Mouse (Mus musculus) heart, postnatal 4 days (tissue): ENCODE measurements around the gene Amh. TPM values are rescaled to one million over a fixed set of nuclear protein-coding genes. Genes with fewer than 3 reads are reported as not detected.
"Not testable (repeated sequence)": the region's sequence is repeated elsewhere in the genome, so short reads cannot be mapped to it uniquely, and the experiment has no call there.

Experiments used
- DNase-seq: peaks from one replicate; pipeline ENCODE4 v3.0.0; 2021
- total RNA-seq, 2 experiments: library from RNA; stranded (reverse); gene quantifications; 2 replicates each; pipeline ENCODE4 v1.2.3; 2021

Amh gene
- total RNA-seq, 2 experiments from 2014 or later = 0.61 to 1.0 TPM

GRCm38 (mm10) chr10:80808099-80808984 lies 3.3 kb downstream of the Amh start:
- DNase-seq = no peak

DNA sequence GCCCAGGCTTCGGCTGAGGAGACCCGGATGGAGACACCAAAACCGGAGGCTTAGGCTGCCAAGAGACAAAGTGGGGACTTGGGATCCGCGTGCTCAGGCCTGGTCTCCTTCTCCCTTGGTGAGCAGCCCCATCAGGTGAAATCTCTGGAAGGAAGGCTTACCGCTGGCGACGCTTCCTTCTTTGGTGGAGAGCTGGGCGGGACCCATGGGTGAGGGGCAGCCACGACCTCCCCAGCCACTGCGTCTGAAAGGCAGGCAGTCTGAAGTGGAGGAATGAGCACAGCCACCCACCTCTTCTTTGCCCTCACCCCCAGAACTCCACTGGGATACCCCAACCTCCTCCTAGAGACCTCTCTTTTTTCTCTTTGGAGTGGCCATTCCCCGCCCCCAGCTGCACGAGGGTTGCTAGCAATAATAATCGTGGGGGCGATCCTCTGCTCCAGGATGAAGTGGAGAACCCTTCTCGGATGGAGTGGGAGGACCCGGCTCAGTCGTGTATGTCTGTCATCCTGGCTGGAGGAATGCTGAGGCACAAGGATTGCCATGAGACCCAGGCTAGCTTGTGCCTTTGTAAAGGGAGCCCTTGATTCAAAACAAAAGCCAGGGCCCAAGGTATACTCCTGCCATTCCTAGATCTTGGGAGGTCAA lies 4.1 kb downstream of the Amh start:
- DNase-seq = no peak

DNA sequence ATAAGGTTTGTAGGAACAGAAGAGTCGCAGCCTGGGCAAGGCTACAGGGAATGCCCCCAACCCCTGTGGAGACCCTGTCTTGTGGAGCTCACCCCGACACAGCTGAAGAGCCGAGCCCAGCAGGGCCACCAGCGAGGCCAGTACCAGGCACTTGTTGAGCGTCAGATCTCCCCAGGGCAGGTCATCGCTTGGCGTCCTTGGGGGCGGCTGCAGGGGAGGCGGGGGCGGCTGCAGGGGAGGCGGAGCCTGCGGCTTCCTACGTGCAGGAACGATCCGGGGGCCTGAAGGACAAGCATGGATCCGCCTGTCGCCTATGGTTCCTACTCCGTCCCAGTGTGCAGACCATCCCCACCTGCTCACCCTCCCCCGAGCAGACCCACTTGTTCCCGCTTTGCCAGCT lies 5.0 kb downstream of the Amh start:
- DNase-seq = no peak

- no peak for DNase-seq
Observed at GRCm38 (mm10) chr10:80812391-80813041, 7.5 kb downstream of the Amh start.

GRCm38 (mm10) chr10:80813366-80813765 lies 8.3 kb downstream of the Amh start, which contains the start of gene Jsrp1:
Jsrp1 (minus strand) TSS chr10:80813498.
- DNase-seq = no peak

DNA sequence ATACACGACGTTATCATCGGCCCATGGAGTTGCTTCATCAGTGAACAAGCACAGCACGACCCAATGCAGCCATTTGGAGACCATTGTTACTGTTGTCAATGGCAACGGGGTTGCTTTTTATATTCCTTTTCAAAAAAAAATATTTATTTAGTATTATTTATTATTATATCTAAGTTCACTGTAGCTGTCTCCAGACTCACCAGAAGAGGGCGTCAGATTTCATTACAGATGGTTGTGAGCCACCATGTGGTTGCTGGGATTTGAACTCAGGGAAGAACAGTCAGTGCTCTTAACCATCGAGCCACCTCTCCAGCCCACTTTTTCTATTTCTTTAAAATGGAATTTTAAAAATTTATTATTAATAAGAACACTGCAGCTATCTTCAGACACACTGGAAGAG lies 9.8 kb downstream of the Amh start:
- no peak for DNase-seq

DNA sequence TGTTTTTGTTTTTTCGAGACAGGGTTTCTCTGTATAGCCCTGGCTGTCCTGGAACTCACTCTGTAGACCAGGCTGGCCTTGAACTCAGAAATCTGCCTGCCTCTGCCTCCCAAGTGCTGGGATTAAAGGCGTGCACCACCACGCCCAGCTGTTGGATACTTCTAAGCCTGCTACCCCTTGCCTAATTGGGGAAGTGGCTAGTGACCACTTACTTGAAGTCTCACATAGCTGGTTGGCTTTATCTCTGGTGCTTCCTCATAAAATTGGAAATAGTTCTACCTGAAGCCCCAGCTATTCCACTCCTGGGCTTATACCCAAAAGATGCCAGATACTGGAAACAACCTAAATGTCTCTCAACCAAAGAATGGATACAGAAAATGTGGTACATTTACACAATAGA lies 11.3 kb downstream of the Amh start:
- not testable (repeated sequence) for DNase-seq

DNA sequence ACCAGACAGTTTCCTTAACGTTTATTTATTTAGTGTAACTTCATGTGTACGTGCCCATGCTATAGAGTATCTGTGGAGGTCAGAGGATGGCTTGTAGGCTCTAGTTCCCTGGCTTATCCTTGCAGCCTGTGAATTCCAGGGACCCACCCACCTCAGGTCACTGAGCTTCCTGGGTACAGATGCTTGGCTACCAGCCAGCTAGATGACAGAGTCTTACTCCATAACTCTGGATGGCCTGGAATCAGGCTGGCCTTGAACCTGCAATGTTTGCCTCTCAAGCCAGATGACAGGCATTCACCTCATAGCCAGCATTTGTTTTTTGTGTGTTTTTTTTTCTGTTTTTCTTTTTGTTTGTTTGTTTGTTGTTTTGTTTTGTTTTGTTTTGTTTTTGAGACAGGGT lies 12.1 kb downstream of the Amh start:
- DNase-seq = no peak

DNA sequence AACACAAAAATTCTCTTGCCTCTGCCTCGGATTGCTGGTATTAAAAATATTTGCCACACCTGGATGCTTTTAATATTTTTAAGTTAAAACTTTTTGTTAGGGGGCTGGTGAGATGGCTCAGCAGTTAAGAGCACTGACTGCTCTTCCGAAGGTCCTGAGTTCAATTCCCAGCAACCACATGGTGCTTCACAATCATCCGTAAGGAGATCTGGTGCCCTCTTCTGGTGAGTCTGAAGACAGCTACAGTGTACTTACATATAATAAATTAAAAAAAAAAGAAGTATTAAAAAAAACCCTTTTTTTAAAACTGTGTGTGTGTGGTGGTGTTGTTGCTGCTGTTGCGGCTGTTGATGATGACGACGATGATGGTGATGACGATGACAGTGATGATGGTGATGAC lies 12.9 kb downstream of the Amh start:
- not testable (repeated sequence) for DNase-seq

DNA sequence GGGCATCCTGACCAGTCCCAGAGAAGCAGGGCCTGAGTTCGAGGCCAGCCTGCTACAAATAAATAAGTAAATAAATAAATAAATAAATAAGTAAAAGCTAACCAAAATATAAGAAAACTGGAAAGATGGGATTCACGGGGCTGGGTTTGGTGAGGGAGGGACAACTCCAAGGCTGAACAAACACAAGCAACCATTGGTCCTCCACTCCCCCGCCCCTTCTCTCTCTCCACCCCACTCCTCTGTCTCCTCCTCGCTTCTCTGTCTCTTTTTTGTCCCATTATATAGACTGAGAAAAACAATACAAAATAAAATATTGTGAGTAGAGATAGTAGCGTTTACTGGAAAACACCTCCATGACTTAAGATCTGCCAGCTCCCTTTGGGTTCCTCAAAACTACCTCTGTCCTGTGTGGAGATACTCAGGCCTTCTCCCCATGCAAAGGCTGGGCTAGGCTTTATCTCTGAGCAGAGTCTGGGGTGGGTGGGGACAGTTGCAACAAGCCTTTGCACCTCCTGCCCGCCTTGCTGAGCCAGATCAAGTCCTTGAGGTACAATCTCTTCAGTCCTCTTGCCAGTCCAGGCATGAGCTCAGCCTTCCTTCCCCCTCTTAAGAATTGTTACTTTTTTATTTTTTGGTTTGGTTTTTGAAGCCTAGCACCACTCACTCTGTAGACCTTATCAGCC lies 13.7 kb downstream of the Amh start:
- DNase-seq = no peak

GRCm38 (mm10) chr10:80819406-80819805 lies 14.4 kb downstream of the Amh start:
- no peak for DNase-seq

GRCm38 (mm10) chr10:80821991-80822390 lies 16.9 kb downstream of the Amh start:
- DNase-seq = no peak

DNA sequence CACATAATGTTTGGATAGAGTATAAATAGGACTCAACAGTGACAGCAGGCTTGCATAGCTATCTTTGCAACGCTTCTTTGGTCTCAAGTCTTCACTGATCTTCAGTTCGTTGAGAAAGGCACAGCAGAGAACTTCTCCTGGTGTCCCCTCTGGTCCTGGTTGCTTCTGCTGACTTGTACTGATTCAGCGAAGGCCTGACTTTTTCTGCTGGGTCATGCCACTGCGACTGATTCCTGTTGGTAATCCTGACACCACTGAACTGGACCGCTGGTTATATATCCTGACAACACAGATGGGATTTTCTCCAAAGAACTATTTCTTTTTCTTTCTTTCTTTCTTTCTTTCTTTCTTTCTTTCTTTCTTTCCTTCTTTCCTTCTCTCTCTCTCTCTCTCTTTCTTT lies 17.5 kb downstream of the Amh start:
- DNase-seq = no peak

DNA sequence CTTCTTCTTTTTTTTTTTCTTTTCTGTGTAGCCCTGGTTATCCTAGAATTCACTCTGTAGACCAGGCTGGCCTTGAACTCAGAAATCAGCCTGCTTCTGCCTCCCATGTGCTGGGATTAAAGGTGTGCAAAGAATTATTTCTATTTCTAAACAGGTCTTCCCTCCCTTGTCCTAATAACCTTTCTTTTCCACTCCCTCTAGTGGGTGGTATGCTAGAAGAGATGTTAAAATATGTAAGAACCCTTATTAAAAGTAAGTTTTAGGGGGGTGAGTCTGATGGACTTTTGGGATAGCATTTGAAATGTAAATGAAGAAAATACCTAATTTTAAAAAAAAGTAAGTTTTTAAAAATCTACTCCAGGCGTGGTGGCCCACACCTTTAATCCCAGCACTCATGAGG lies 18.3 kb downstream of the Amh start:
- DNase-seq = no peak

DNA sequence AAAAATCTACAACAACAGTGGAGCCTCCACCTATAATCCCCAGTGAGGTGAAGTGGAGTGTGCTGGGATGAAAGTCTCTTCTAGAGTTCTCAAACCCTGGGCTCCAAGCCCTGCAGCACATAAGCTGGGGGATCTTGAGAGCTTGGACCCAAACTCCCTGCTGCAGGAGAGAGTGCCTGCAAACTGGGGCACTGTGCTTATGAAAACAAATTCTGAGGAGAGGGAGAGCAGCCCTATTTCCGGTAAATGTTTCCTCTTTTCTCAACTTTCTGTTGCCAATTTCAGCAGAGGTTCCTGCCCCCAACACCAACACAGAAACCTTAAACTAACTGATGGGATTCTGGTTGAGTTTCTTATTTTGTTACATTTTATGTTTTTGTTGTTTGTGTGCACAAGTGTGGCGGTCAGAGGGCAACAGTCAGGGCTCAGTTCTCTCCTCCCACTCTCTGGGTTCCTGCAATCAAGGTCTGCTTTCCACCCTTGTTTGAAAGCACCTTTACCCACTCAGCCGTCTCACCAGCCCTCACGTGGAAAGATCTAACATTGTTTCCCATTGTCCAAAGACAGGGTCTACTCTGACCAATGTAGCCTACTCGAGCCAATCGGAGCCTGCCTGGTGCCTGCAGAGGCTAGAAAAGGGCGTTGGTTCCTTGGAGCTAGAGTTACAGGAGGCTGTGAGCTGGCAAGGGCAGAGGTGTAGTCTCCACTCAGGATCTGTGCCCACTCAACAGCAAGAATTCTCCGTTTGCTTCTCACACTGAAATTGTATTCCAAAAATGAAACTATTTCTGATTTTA lies 19.0 kb downstream of the Amh start:
- DNase-seq = no peak

DNA sequence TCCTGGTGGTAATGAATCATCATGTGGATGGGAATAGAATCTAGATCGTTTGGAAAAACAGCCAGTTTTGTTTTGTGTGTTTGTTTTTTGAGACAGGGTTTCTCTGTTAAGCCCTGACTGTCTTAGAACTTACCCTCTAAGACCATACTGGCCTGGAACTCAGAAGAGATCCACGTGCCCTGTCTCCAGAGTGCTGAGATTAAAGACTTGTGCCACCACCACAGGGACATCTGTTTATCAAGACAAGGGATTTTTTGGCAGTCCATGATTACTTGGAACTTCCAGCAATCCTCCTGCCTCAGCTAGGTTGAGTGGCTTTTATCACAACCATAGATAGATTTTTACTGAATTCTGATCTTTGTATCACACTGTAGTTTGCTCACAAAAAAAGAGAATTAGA lies 19.8 kb downstream of the Amh start:
- DNase-seq = no peak

- DNase-seq = peak; percentile 98
Observed at GRCm38 (mm10) chr10:80826151-80827062, 21.4 kb downstream of the Amh start, which contains the start of gene Oaz1. Oaz1 (plus strand) TSS chr10:80826656.

GRCm38 (mm10) chr10:80827063-80827869 lies 22.2 kb downstream of the Amh start:
- no peak for DNase-seq

DNA sequence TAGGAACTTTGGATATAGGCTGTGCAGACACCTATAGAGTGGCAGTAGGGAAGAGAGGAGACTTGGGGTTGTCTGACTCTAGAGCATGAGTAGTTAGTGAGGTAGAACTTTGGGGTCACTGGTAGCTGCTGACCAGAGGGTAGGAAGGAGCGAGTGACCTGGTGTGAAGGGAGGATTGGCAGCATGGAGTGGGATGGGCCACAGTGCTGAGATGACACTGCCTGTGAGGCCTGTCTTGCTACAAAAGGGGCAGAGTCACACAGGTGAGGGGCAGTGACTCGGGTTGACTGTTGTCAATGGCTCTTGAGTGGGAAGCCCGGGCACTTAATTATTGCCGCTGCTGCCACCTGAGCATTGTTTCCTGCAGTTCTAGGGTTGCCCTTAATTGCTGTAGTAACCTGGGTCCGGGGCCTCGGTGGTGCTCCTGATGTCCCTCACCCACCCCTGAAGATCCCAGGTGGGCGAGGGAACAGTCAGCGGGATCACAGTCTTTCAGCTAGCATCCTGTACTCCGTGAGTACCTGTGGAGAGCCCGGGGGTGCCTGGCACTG lies 22.9 kb downstream of the Amh start:
- no peak for DNase-seq

GRCm38 (mm10) chr10:80828587-80828986 lies 23.5 kb downstream of the Amh start:
- not testable (repeated sequence) for DNase-seq
